Comparison of ENCODE assay signal across 9 mouse cellular contexts in genomic region chr14:122453996-122454738, GRCm38 (mm10). TPM values are rescaled to one million over a fixed set of nuclear protein-coding genes. Genes with fewer than 3 reads are reported as not detected.
DNase-seq lines count a peak whose midpoint lies in the region; ATAC-seq and TF ChIP-seq lines count a peak whose summit lies in the region.
"Had no signal": no experiment of that assay in that cellular context is flagged by ENCODE, and none has a peak within 500 bp of the region (broad histone marks: within the 10 kb centered on the region; RNA-seq: fewer than 3 reads in every experiment).

No protein-coding gene starts in this region.

- peaks cover 77% of the 10 kb centered on the region for H3K27me3 ChIP-seq in kidney, embryonic 14.5 days (ENCODE audit: control insufficient read depth, insufficient read depth, low read length)
- peaks cover 75% of the 10 kb centered on the region for H3K27me3 ChIP-seq in intestine, embryonic 14.5 days (replicated peaks; ENCODE audit: control insufficient read depth, insufficient read depth, low read length)
- H3K27me3 ChIP-seq in midbrain, postnatal 0 days (ENCODE audit: insufficient read depth, low read length), result peaks cover 58% of the 10 kb centered on the region

- WGBS in kidney, embryonic 14.5 days, result 15% methylated on average over 12 of the region's 12 CpGs
- 12% methylated on average over 12 of the region's 12 CpGs for WGBS in intestine, embryonic 14.5 days
- WGBS in midbrain, postnatal 0 days, result 11% methylated on average over 12 of the region's 12 CpGs

- ATAC-seq in kidney, embryonic 14.5 days (ENCODE audit: low FRiP score, low TSS enrichment), result no peak
- no peak for ATAC-seq in intestine, embryonic 14.5 days (replicated peaks; ENCODE audit: low FRiP score, low TSS enrichment, low read depth)
- no peak for ATAC-seq in midbrain, postnatal 0 days (ENCODE audit: low FRiP score)

- peaks cover 16% of the 10 kb centered on the region; the same call in 1 of the 2 replicates for H3K4me1 ChIP-seq in kidney, embryonic 14.5 days (ENCODE audit: control insufficient read depth, insufficient read depth, low read length)
- H3K4me1 ChIP-seq in intestine, embryonic 14.5 days (replicated peaks; ENCODE audit: control insufficient read depth, insufficient read depth, low read length), result peaks cover 2% of the 10 kb centered on the region; the same call in 1 of the 2 replicates
- H3K4me1 ChIP-seq in midbrain, postnatal 0 days (ENCODE audit: insufficient read depth, low read length), result 0 out of 2 replicates have a peak, but pooled peaks cover 4% of the 10 kb centered on the region

- H3K36me3 ChIP-seq in kidney, embryonic 14.5 days (ENCODE audit: control insufficient read depth, insufficient read depth, low read length), result no peaks in the 10 kb centered on the region
- no peaks in the 10 kb centered on the region for H3K36me3 ChIP-seq in intestine, embryonic 14.5 days (ENCODE audit: control insufficient read depth, insufficient read depth, low read length)
- H3K36me3 ChIP-seq in midbrain, postnatal 0 days (ENCODE audit: insufficient read depth, low read length), result no peaks in the 10 kb centered on the region

- peak overlapping the region; percentile 20 for H3K4me3 ChIP-seq in kidney, embryonic 14.5 days (ENCODE audit: low read length)
- H3K4me3 ChIP-seq in intestine, embryonic 14.5 days (ENCODE audit: low read depth, low read length), result no peak overlapping the region
- H3K4me3 ChIP-seq in midbrain, postnatal 0 days (ENCODE audit: low read depth, low read length), result no peak overlapping the region

- H3K4me2 ChIP-seq in kidney, embryonic 14.5 days (replicated peaks; ENCODE audit: low read depth, low read length), result peak overlapping the region; percentile 35; the same call in 1 of the 2 replicates
- H3K4me2 ChIP-seq in intestine, embryonic 14.5 days (ENCODE audit: low read length), result peak overlapping the region; percentile 23; the same call in 1 of the 2 replicates
- peak overlapping the region; percentile 39; the same call in 1 of the 2 replicates for H3K4me2 ChIP-seq in midbrain, postnatal 0 days (ENCODE audit: low read depth, low read length, poor library complexity, severe bottlenecking)

- H3K9me3 ChIP-seq in kidney, embryonic 14.5 days (ENCODE audit: control insufficient read depth, low read length), result no peaks in the 10 kb centered on the region
- H3K9me3 ChIP-seq in intestine, embryonic 14.5 days (ENCODE audit: control insufficient read depth, low read length), result no peaks in the 10 kb centered on the region
- no peaks in the 10 kb centered on the region for H3K9me3 ChIP-seq in midbrain, postnatal 0 days (ENCODE audit: low read length)

- no peak for DNase-seq in kidney, postnatal 36 days
- DNase-seq in embryo, embryonic 9.5 days (ENCODE audit: extremely low spot score), result peak; percentile 79
- DNase-seq in intestine, embryonic 14.5 days (ENCODE audit: low spot score), result no peak
- DNase-seq in midbrain, postnatal 0 days (ENCODE audit: low spot score), result no peak
- DNase-seq in left cerebral cortex, adult 11 months (ENCODE audit: low spot score), result no peak
- no peak for DNase-seq in frontal cortex, postnatal 10 days (ENCODE audit: low spot score in 2 of 2)
- DNase-seq in right cerebral cortex, postnatal 36 days (ENCODE audit: low spot score in 2 of 2), result no peak

- H3K9ac ChIP-seq in kidney, embryonic 14.5 days (ENCODE audit: low read depth, low read length), result no peak overlapping the region
- H3K9ac ChIP-seq in intestine, embryonic 14.5 days (ENCODE audit: low read length), result no peak overlapping the region
- H3K9ac ChIP-seq in midbrain, postnatal 0 days (replicated peaks; ENCODE audit: low read length, poor library complexity, severe bottlenecking), result no peak overlapping the region

- TF ChIP-seq CTCF in midbrain, postnatal 0 days (IDR thresholded peaks at IDR 0.05), result no peak

- H3K27ac ChIP-seq in kidney, embryonic 14.5 days (ENCODE audit: low read depth, low read length), result no peak overlapping the region
- H3K27ac ChIP-seq in intestine, embryonic 14.5 days (ENCODE audit: low read depth), result no peak overlapping the region
- no peak overlapping the region for H3K27ac ChIP-seq in midbrain, postnatal 0 days (ENCODE audit: low read depth, low read length)

RNA-seq across cellular contexts. Expression of gene Gm5089, which starts 3.3 kb away (rescaled TPM):
- polyA plus RNA-seq in kidney, embryonic 14.5 days (2014; fragmentation: Nextera tagmentation; extraction: Ambion mirVana), result not detected in 2 replicates
- not detected in 2 replicates for polyA plus RNA-seq in intestine, embryonic 14.5 days (2014; fragmentation: Nextera tagmentation; extraction: Ambion mirVana)
- 1.9 TPM in 1 of 2 replicates, not detected in the other for total RNA-seq in midbrain, postnatal 0 days (2014; rRNA removed)
- 0.07 TPM in 1 of 2 replicates, not detected in the other for polyA plus RNA-seq in midbrain, postnatal 0 days (2015; fragmentation: Nextera tagmentation; extraction: Ambion mirVana)

RNA-seq across cellular contexts. Expression of gene Zic5, which starts 11.3 kb away (rescaled TPM):
- 0.07 and 0.10 TPM in 2 replicates for polyA plus RNA-seq in kidney, embryonic 14.5 days (2014; fragmentation: Nextera tagmentation; extraction: Ambion mirVana)
- not detected in 2 replicates for polyA plus RNA-seq in intestine, embryonic 14.5 days (2014; fragmentation: Nextera tagmentation; extraction: Ambion mirVana)
- total RNA-seq in midbrain, postnatal 0 days (2014; rRNA removed), result 10.7 and 24.8 TPM in 2 replicates
- polyA plus RNA-seq in midbrain, postnatal 0 days (2015; fragmentation: Nextera tagmentation; extraction: Ambion mirVana), result 4.4 and 8.8 TPM in 2 replicates

RNA-seq across cellular contexts. Expression of gene Zic2, which starts 21.1 kb away (rescaled TPM):
- not detected in 2 replicates for polyA plus RNA-seq in kidney, embryonic 14.5 days (2014; fragmentation: Nextera tagmentation; extraction: Ambion mirVana)
- polyA plus RNA-seq in intestine, embryonic 14.5 days (2014; fragmentation: Nextera tagmentation; extraction: Ambion mirVana), result not detected in 2 replicates
- 69.2 and 106 TPM in 2 replicates for total RNA-seq in midbrain, postnatal 0 days (2014; rRNA removed)
- polyA plus RNA-seq in midbrain, postnatal 0 days (2015; fragmentation: Nextera tagmentation; extraction: Ambion mirVana), result 6.9 and 13.9 TPM in 2 replicates

RNA-seq across cellular contexts. Expression of gene Gm10837, which starts 36.2 kb away (rescaled TPM):
- polyA plus RNA-seq in kidney, embryonic 14.5 days (2014; fragmentation: Nextera tagmentation; extraction: Ambion mirVana), result not detected in 2 replicates
- polyA plus RNA-seq in intestine, embryonic 14.5 days (2014; fragmentation: Nextera tagmentation; extraction: Ambion mirVana), result not detected in 2 replicates
- 0.19 and 0.38 TPM in 2 replicates for total RNA-seq in midbrain, postnatal 0 days (2014; rRNA removed)
- 0.21 and 0.32 TPM in 2 replicates for polyA plus RNA-seq in midbrain, postnatal 0 days (2015; fragmentation: Nextera tagmentation; extraction: Ambion mirVana)
- total RNA-seq: ES-E14 had no signal
